In the genomic region with DNA sequence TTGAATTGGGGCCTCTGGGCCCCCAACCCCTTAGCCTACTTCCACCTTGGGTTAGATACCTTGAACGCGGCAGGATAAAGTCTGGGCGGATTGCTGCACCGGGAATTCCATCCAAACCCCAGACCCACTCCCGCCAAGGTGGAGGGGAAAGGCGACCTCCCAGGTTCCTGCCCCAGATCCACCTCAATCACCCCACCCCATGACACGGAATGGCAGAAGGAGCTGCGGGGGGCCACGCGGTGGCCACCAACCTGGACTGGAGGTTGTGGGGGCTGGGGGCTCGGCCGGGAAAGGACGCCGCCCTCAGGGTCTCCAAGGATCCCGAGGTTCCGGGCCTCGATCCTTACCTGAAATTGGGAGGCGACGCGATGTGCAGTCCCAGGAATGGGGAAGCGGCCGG, we compare ENCODE assay signal across 10 mouse cellular contexts. TPM values are rescaled to one million over a fixed set of nuclear protein-coding genes. Genes with fewer than 3 reads are reported as not detected.
A peak's percentile ranks its signal among the peaks of the same experiment; 100 is the strongest.
DNase-seq lines count a peak whose midpoint lies in the region; ATAC-seq and TF ChIP-seq lines count a peak whose summit lies in the region.
"Had no signal": no experiment of that assay in that cellular context is flagged by ENCODE, and none has a peak within 500 bp of the region (broad histone marks: within the 10 kb centered on the region; RNA-seq: fewer than 3 reads in every experiment).

No protein-coding gene starts in this region.

- H3K4me3 ChIP-seq in heart, embryonic 10.5 days: peak overlapping the region; percentile 74
- H3K4me3 ChIP-seq in ES-Bruce4 (ENCODE audit: low read depth, low read length): peak overlapping the region; percentile 85
- H3K4me3 ChIP-seq in forebrain, embryonic 12.5 days (replicated peaks): peak overlapping the region; percentile 81
- peak overlapping the region; percentile 60 for H3K4me3 ChIP-seq in liver, embryonic 12.5 days
- H3K4me3 ChIP-seq: myocyte had no signal

- H3K4me1 ChIP-seq in heart, embryonic 10.5 days: peaks cover 12% of the 10 kb centered on the region
- H3K4me1 ChIP-seq in ES-Bruce4 (ENCODE audit: control insufficient read depth, insufficient read depth, low read length): peaks cover 2% of the 10 kb centered on the region
- peaks cover 40% of the 10 kb centered on the region for H3K4me1 ChIP-seq in forebrain, embryonic 12.5 days
- H3K4me1 ChIP-seq in liver, embryonic 12.5 days: peaks cover 9% of the 10 kb centered on the region

- ATAC-seq in forebrain, embryonic 12.5 days (ENCODE audit: low FRiP score): peak; percentile 37; the same call in 1 of the 2 replicates
- ATAC-seq in liver, embryonic 12.5 days: no peak
- ATAC-seq in monocyte, adult 5-6 weeks (replicated peaks; ENCODE audit: insufficient number of reproducible peaks, low FRiP score, low TSS enrichment, poor library complexity, severe bottlenecking): no peak

- H3K9me3 ChIP-seq in heart, embryonic 10.5 days: no peaks in the 10 kb centered on the region
- H3K9me3 ChIP-seq in ES-Bruce4 (replicated peaks; ENCODE audit: control insufficient read depth, insufficient read depth, low read length, poor library complexity, severe bottlenecking): no peaks in the 10 kb centered on the region
- H3K9me3 ChIP-seq in forebrain, embryonic 12.5 days: no peaks in the 10 kb centered on the region
- H3K9me3 ChIP-seq in liver, embryonic 12.5 days (replicated peaks): no peaks in the 10 kb centered on the region

- no peak for TF ChIP-seq CTCF in ES-Bruce4 (IDR thresholded peaks at IDR 0.05; ENCODE audit: low read depth, low read length)

- H3K27me3 ChIP-seq in heart, embryonic 10.5 days (ENCODE audit: insufficient read depth, poor library complexity, severe bottlenecking): peaks cover 45% of the 10 kb centered on the region
- H3K27me3 ChIP-seq in ES-Bruce4 (ENCODE audit: control insufficient read depth, insufficient read depth, low read length, poor library complexity, severe bottlenecking): no peaks in the 10 kb centered on the region
- no peaks in the 10 kb centered on the region for H3K27me3 ChIP-seq in forebrain, embryonic 12.5 days
- H3K27me3 ChIP-seq in liver, embryonic 12.5 days (replicated peaks): peaks cover 59% of the 10 kb centered on the region

- H3K4me2 ChIP-seq in forebrain, embryonic 12.5 days: peak overlapping the region; percentile 92
- peak overlapping the region; percentile 69 for H3K4me2 ChIP-seq in liver, embryonic 12.5 days

- peaks cover 21% of the 10 kb centered on the region for H3K36me3 ChIP-seq in heart, embryonic 10.5 days
- no peaks in the 10 kb centered on the region for H3K36me3 ChIP-seq in ES-Bruce4 (ENCODE audit: control insufficient read depth, insufficient read depth, low read length, poor library complexity, severe bottlenecking)
- peaks cover 21% of the 10 kb centered on the region for H3K36me3 ChIP-seq in forebrain, embryonic 12.5 days (replicated peaks)
- peaks cover 22% of the 10 kb centered on the region for H3K36me3 ChIP-seq in liver, embryonic 12.5 days

- H3K27ac ChIP-seq in heart, embryonic 10.5 days: peak overlapping the region; percentile 59; the same call in 1 of the 2 replicates
- no peak overlapping the region for H3K27ac ChIP-seq in ES-Bruce4 (ENCODE audit: insufficient read depth, low read length)
- peak overlapping the region; percentile 50; the same call in 1 of the 2 replicates for H3K27ac ChIP-seq in forebrain, embryonic 12.5 days
- no peak overlapping the region for H3K27ac ChIP-seq in liver, embryonic 12.5 days

- TF ChIP-seq EP300 in ES-Bruce4 (IDR thresholded peaks at IDR 0.05; ENCODE audit: insufficient read depth, low read depth, low read length): no peak

- DNase-seq in heart, embryonic 10.5 days (ENCODE audit: low spot score): no peak
- no peak for DNase-seq in heart, adult 9 months (ENCODE audit: low spot score in 2 of 2)
- no peak for DNase-seq in gastrocnemius, postnatal 4 days (ENCODE audit: low spot score in 2 of 2)
- no peak for DNase-seq in urinary bladder, postnatal 4 days (ENCODE audit: low spot score in 2 of 2)

- TF ChIP-seq POLR2A in ES-Bruce4 (IDR thresholded peaks at IDR 0.05; ENCODE audit: insufficient read depth, low read length): no peak

- WGBS in heart, embryonic 10.5 days: 5% methylated on average over 22 of the region's 22 CpGs
- 1% methylated on average over 22 of the region's 22 CpGs for WGBS in forebrain, embryonic 12.5 days
- 6% methylated on average over 22 of the region's 22 CpGs for WGBS in liver, embryonic 12.5 days (ENCODE audit: insufficient replicate concordance)

- H3K9ac ChIP-seq in ES-Bruce4 (ENCODE audit: low read depth, poor library complexity, severe bottlenecking): peak overlapping the region; percentile 87
- H3K9ac ChIP-seq in forebrain, embryonic 12.5 days: peak overlapping the region; percentile 89
- H3K9ac ChIP-seq in liver, embryonic 12.5 days: peak overlapping the region; percentile 43; the same call in 1 of the 2 replicates

RNA-seq across cellular contexts. Expression of gene Mapk8ip1, which starts 0.4 kb away (rescaled TPM):
- 7.5 and 18.2 TPM in 2 replicates for polyA plus RNA-seq in heart, embryonic 10.5 days (2016; fragmentation: Nextera tagmentation; extraction: Ambion mirVana)
- 13.6 and 16.0 TPM in 2 replicates for polyA plus RNA-seq in ES-Bruce4 (2011; ENCODE audit: insufficient read depth, insufficient read length, low read depth, missing spikeins)
- polyA plus RNA-seq in forebrain, embryonic 12.5 days (2016; fragmentation: Nextera tagmentation; extraction: Ambion mirVana): 83.2 and 83.5 TPM in 2 replicates
- 4.6 and 4.7 TPM in 2 replicates for polyA plus RNA-seq in liver, embryonic 12.5 days (2016; fragmentation: Nextera tagmentation; extraction: Ambion mirVana)
- total RNA-seq in monocyte, adult 5-6 weeks (2017): not detected in 3 replicates
- 10 to 100 TPM; 41.2 to 41.5 TPM for total RNA-seq in gastrocnemius, postnatal 4 days (2021)
- total RNA-seq: common myeloid progenitor, adult 5-6 weeks had no signal

RNA-seq across cellular contexts. Expression of gene 1700029I15Rik, which starts 18.3 kb away (rescaled TPM):
- 0.89 and 2.7 TPM in 2 replicates for polyA plus RNA-seq in heart, embryonic 10.5 days (2016; fragmentation: Nextera tagmentation; extraction: Ambion mirVana)
- polyA plus RNA-seq in ES-Bruce4 (2011; ENCODE audit: insufficient read depth, insufficient read length, low read depth, missing spikeins): 1.2 TPM in 1 of 2 replicates, not detected in the other
- 5.6 and 6.8 TPM in 2 replicates for polyA plus RNA-seq in forebrain, embryonic 12.5 days (2016; fragmentation: Nextera tagmentation; extraction: Ambion mirVana)
- 1.1 and 1.4 TPM in 2 replicates for polyA plus RNA-seq in liver, embryonic 12.5 days (2016; fragmentation: Nextera tagmentation; extraction: Ambion mirVana)
- total RNA-seq in monocyte, adult 5-6 weeks (2017): 1.6 to 6.7 TPM (median 4.8 TPM) in 3 replicates
- total RNA-seq in gastrocnemius, postnatal 4 days (2021): 1 to 10 TPM; 1.8 to 2.6 TPM

RNA-seq across cellular contexts. Expression of gene Large2, which starts 26.0 kb away (rescaled TPM):
- polyA plus RNA-seq in heart, embryonic 10.5 days (2016; fragmentation: Nextera tagmentation; extraction: Ambion mirVana): 1.6 and 7.0 TPM in 2 replicates
- polyA plus RNA-seq in ES-Bruce4 (2011; ENCODE audit: insufficient read depth, insufficient read length, low read depth, missing spikeins): 27.9 and 31.4 TPM in 2 replicates
- 5.3 and 5.5 TPM in 2 replicates for polyA plus RNA-seq in forebrain, embryonic 12.5 days (2016; fragmentation: Nextera tagmentation; extraction: Ambion mirVana)
- 1.8 and 2.0 TPM in 2 replicates for polyA plus RNA-seq in liver, embryonic 12.5 days (2016; fragmentation: Nextera tagmentation; extraction: Ambion mirVana)
- not detected in 3 replicates for total RNA-seq in monocyte, adult 5-6 weeks (2017)
- total RNA-seq in gastrocnemius, postnatal 4 days (2021): under 1 TPM in 1 of 2 experiments, not detected in 1; 0.47 TPM

RNA-seq across cellular contexts. Expression of gene Pex16, which starts 26.2 kb away (rescaled TPM):
- 19.0 and 19.2 TPM in 2 replicates for polyA plus RNA-seq in heart, embryonic 10.5 days (2016; fragmentation: Nextera tagmentation; extraction: Ambion mirVana)
- polyA plus RNA-seq in ES-Bruce4 (2011; ENCODE audit: insufficient read depth, insufficient read length, low read depth, missing spikeins): 7.3 and 7.9 TPM in 2 replicates
- polyA plus RNA-seq in forebrain, embryonic 12.5 days (2016; fragmentation: Nextera tagmentation; extraction: Ambion mirVana): 22.8 and 24.2 TPM in 2 replicates
- polyA plus RNA-seq in liver, embryonic 12.5 days (2016; fragmentation: Nextera tagmentation; extraction: Ambion mirVana): 20.1 and 21.2 TPM in 2 replicates
- total RNA-seq in monocyte, adult 5-6 weeks (2017): 17.0 to 22.6 TPM (median 20.1 TPM) in 3 replicates
- total RNA-seq in gastrocnemius, postnatal 4 days (2021): 10 to 100 TPM; 23.0 to 23.1 TPM

RNA-seq across cellular contexts. Expression of gene Cry2, which starts 33.2 kb away (rescaled TPM):
- 21.0 and 23.3 TPM in 2 replicates for polyA plus RNA-seq in heart, embryonic 10.5 days (2016; fragmentation: Nextera tagmentation; extraction: Ambion mirVana)
- 9.9 and 11.8 TPM in 2 replicates for polyA plus RNA-seq in ES-Bruce4 (2011; ENCODE audit: insufficient read depth, insufficient read length, low read depth, missing spikeins)
- 29.1 and 31.2 TPM in 2 replicates for polyA plus RNA-seq in forebrain, embryonic 12.5 days (2016; fragmentation: Nextera tagmentation; extraction: Ambion mirVana)
- 14.1 and 14.5 TPM in 2 replicates for polyA plus RNA-seq in liver, embryonic 12.5 days (2016; fragmentation: Nextera tagmentation; extraction: Ambion mirVana)
- total RNA-seq in monocyte, adult 5-6 weeks (2017): 4.2 to 10.6 TPM (median 7.3 TPM) in 3 replicates
- total RNA-seq in gastrocnemius, postnatal 4 days (2021): 10 to 100 TPM; 47.6 to 59.3 TPM

Comparison
In these comparisons a context has a peak if more than half of its experiments do, and no peak if none do; other contexts are left out.
1. H3K27ac ChIP-seq: peak in heart, embryonic 10.5 days (single experiment) and forebrain, embryonic 12.5 days (single experiment); none in ES-Bruce4 (single experiment) and liver, embryonic 12.5 days (single experiment).
2. Peak in every context shown above with its lines, with median percentiles within 50 percentile points of each other: H3K4me3 ChIP-seq and H3K9ac ChIP-seq.